Mouse (Mus musculus): ENCODE results near the gene Cyb5r2. TPM values are rescaled to one million over a fixed set of nuclear protein-coding genes. Genes with fewer than 3 reads are reported as not detected.

Cyb5r2 gene
- polyA plus RNA-seq, 1 experiment, result 0.47 TPM

GRCm38 (mm10) chr7:107746036-107746435 is 11.8 kb downstream of the Cyb5r2 start:
- 85% methylated on average over 8 of the region's 8 CpGs for WGBS
- H3K27me3 ChIP-seq (ENCODE audit: control insufficient read depth, insufficient read depth, low read length), result no peaks in the 10 kb centered on the region

GRCm38 (mm10) chr7:107745111-107745510 is 12.7 kb downstream of the Cyb5r2 start:
- TF ChIP-seq POLR2A (IDR thresholded peaks at IDR 0.05; ENCODE audit: borderline replicate concordance, insufficient read depth, low read length) (no peak), CTCF (IDR thresholded peaks at IDR 0.05; ENCODE audit: borderline replicate concordance, insufficient read depth, low read depth, low read length) (no peak)
- Histone ChIP-seq H3K4me1 (ENCODE audit: control insufficient read depth, insufficient read depth, low read length) (no peaks in the 10 kb centered on the region), H3K4me3 (replicated peaks; ENCODE audit: insufficient read depth, low read depth, low read length) (no peak overlapping the region), H3K27me3 (ENCODE audit: control insufficient read depth, insufficient read depth, low read length) (no peaks in the 10 kb centered on the region), H3K27ac (ENCODE audit: insufficient read depth, low read length) (no peak overlapping the region)
- 33% methylated on average over 2 of the region's 2 CpGs for WGBS
- DNase-seq, result no peak

More at GRCm38 (mm10) chr7:107746036-107746435, 11.8 kb downstream of the Cyb5r2 start:
- DNase-seq, result no peak
- H3K4me1 ChIP-seq (ENCODE audit: control insufficient read depth, insufficient read depth, low read length), result no peaks in the 10 kb centered on the region
- no peak for TF ChIP-seq CTCF (IDR thresholded peaks at IDR 0.05; ENCODE audit: borderline replicate concordance, insufficient read depth, low read depth, low read length)
- no peak for TF ChIP-seq POLR2A (IDR thresholded peaks at IDR 0.05; ENCODE audit: borderline replicate concordance, insufficient read depth, low read length)
- no peak overlapping the region for H3K4me3 ChIP-seq (replicated peaks; ENCODE audit: insufficient read depth, low read depth, low read length)
- H3K27ac ChIP-seq (ENCODE audit: insufficient read depth, low read length), result no peak overlapping the region

- H3K4me1 ChIP-seq (ENCODE audit: control insufficient read depth, insufficient read depth, low read length), result no peaks in the 10 kb centered on the region
- H3K4me3 ChIP-seq (replicated peaks; ENCODE audit: insufficient read depth, low read depth, low read length), result no peak overlapping the region
- no peaks in the 10 kb centered on the region for H3K27me3 ChIP-seq (ENCODE audit: control insufficient read depth, insufficient read depth, low read length)
- no peak overlapping the region for H3K27ac ChIP-seq (ENCODE audit: insufficient read depth, low read length)
- no peak for TF ChIP-seq CTCF (IDR thresholded peaks at IDR 0.05; ENCODE audit: borderline replicate concordance, insufficient read depth, low read depth, low read length)
- whole genome bisulfite sequencing, result 81% methylated on average over 4 of the region's 4 CpGs
- no peak for DNase-seq
These were observed 13.4 kb downstream of the Cyb5r2 start for GRCm38 (mm10) chr7:107744454-107744853.

GRCm38 (mm10) chr7:107742963-107743465 is 14.8 kb downstream of the Cyb5r2 start:
- TF ChIP-seq CTCF (IDR thresholded peaks at IDR 0.05; ENCODE audit: borderline replicate concordance, insufficient read depth, low read depth, low read length), result no peak
- TF ChIP-seq POLR2A (IDR thresholded peaks at IDR 0.05; ENCODE audit: borderline replicate concordance, insufficient read depth, low read length), result no peak
- no peaks in the 10 kb centered on the region for H3K4me1 ChIP-seq (ENCODE audit: control insufficient read depth, insufficient read depth, low read length)
- H3K4me3 ChIP-seq (replicated peaks; ENCODE audit: insufficient read depth, low read depth, low read length), result no peak overlapping the region
- no peak overlapping the region for H3K27ac ChIP-seq (ENCODE audit: insufficient read depth, low read length)
- WGBS, result 66% methylated on average over 10 of the region's 10 CpGs
- no peaks in the 10 kb centered on the region for H3K27me3 ChIP-seq (ENCODE audit: control insufficient read depth, insufficient read depth, low read length)
- DNase-seq, result no peak

- Histone ChIP-seq H3K27me3 (ENCODE audit: control insufficient read depth, insufficient read depth, low read length) (no peaks in the 10 kb centered on the region), H3K4me1 (ENCODE audit: control insufficient read depth, insufficient read depth, low read length) (no peaks in the 10 kb centered on the region), H3K4me3 (replicated peaks; ENCODE audit: insufficient read depth, low read depth, low read length) (no peak overlapping the region), H3K27ac (ENCODE audit: insufficient read depth, low read length) (no peak overlapping the region)
- WGBS, result 28% methylated on average over 2 of the region's 2 CpGs
- no peak for DNase-seq
- TF ChIP-seq CTCF (IDR thresholded peaks at IDR 0.05; ENCODE audit: borderline replicate concordance, insufficient read depth, low read depth, low read length) (no peak), POLR2A (IDR thresholded peaks at IDR 0.05; ENCODE audit: borderline replicate concordance, insufficient read depth, low read length) (no peak)
These were observed 19.1 kb downstream of the Cyb5r2 start for GRCm38 (mm10) chr7:107738726-107739125.

GRCm38 (mm10) chr7:107733162-107733561 is 24.7 kb downstream of the Cyb5r2 start:
- H3K4me1 ChIP-seq (ENCODE audit: control insufficient read depth, insufficient read depth, low read length), result no peaks in the 10 kb centered on the region
- H3K4me3 ChIP-seq (replicated peaks; ENCODE audit: insufficient read depth, low read depth, low read length), result no peak overlapping the region
- no peaks in the 10 kb centered on the region for H3K27me3 ChIP-seq (ENCODE audit: control insufficient read depth, insufficient read depth, low read length)
- DNase-seq, result no peak
- no peak overlapping the region for H3K27ac ChIP-seq (ENCODE audit: insufficient read depth, low read length)
- WGBS, result 65% methylated on average over 2 of the region's 2 CpGs
- TF ChIP-seq CTCF (IDR thresholded peaks at IDR 0.05; ENCODE audit: borderline replicate concordance, insufficient read depth, low read depth, low read length) (no peak), POLR2A (IDR thresholded peaks at IDR 0.05; ENCODE audit: borderline replicate concordance, insufficient read depth, low read length) (no peak)

- TF ChIP-seq POLR2A (IDR thresholded peaks at IDR 0.05; ENCODE audit: borderline replicate concordance, insufficient read depth, low read length), result no peak
- Histone ChIP-seq H3K4me3 (replicated peaks; ENCODE audit: insufficient read depth, low read depth, low read length) (no peak overlapping the region), H3K27ac (ENCODE audit: insufficient read depth, low read length) (no peak overlapping the region), H3K27me3 (ENCODE audit: control insufficient read depth, insufficient read depth, low read length) (no peaks in the 10 kb centered on the region), H3K4me1 (ENCODE audit: control insufficient read depth, insufficient read depth, low read length) (no peaks in the 10 kb centered on the region)
- DNase-seq, result no peak
- WGBS, result 87% methylated on average over 10 of the region's 10 CpGs
These were observed 27.2 kb downstream of the Cyb5r2 start for GRCm38 (mm10) chr7:107730587-107730986.

GRCm38 (mm10) chr7:107727538-107727937 is 30.3 kb downstream of the Cyb5r2 start:
- H3K4me3 ChIP-seq (replicated peaks; ENCODE audit: insufficient read depth, low read depth, low read length), result no peak overlapping the region
- no peaks in the 10 kb centered on the region for H3K27me3 ChIP-seq (ENCODE audit: control insufficient read depth, insufficient read depth, low read length)
- no peak for DNase-seq
- H3K4me1 ChIP-seq (ENCODE audit: control insufficient read depth, insufficient read depth, low read length), result no peaks in the 10 kb centered on the region
- WGBS, result 52% methylated on average over 3 of the region's 3 CpGs
- TF ChIP-seq CTCF (IDR thresholded peaks at IDR 0.05; ENCODE audit: borderline replicate concordance, insufficient read depth, low read depth, low read length), result no peak
- TF ChIP-seq POLR2A (IDR thresholded peaks at IDR 0.05; ENCODE audit: borderline replicate concordance, insufficient read depth, low read length), result no peak
- H3K27ac ChIP-seq (ENCODE audit: insufficient read depth, low read length), result no peak overlapping the region

All from cerebellum, adult 2 months (tissue).